Mouse (Mus musculus) cerebellum, adult 2 months (tissue): ENCODE data around the gene Tet1. TPM values are rescaled to one million over a fixed set of nuclear protein-coding genes. Genes with fewer than 3 reads are reported as not detected.
"Not testable (repeated sequence)": the region's sequence is repeated elsewhere in the genome, so short reads cannot be mapped to it uniquely, and the experiment has no call there.

Experiments
- DNase-seq, 2 experiments: peaks; one replicate each; pipeline ENCODE4 v3.0.0; 2021
- H3K27ac ChIP-seq: fragments of 200-500 bp; 2 replicates; pipeline ENCODE4 v1.5.1; 2012; ENCODE audit warnings: low read length, control low read depth, inconsistent platforms; ENCODE audit not compliant: insufficient read depth
- H3K27me3 ChIP-seq: fragments of 200-500 bp; 2 replicates; pipeline ENCODE4 v1.6.1; 2012; ENCODE audit warnings: inconsistent platforms, mild to moderate bottlenecking, low read length, moderate library complexity; ENCODE audit not compliant: control insufficient read depth, insufficient read depth
- H3K4me1 ChIP-seq: fragments of 200-500 bp; 2 replicates; pipeline ENCODE4 v1.6.1; 2011; ENCODE audit warnings: low read length; ENCODE audit not compliant: control insufficient read depth, insufficient read depth
- H3K4me3 ChIP-seq: fragments of 200-500 bp; replicated peaks from 2 replicates; pipeline ENCODE3; 2011; ENCODE audit warnings: mild to moderate bottlenecking, low read depth, low read length, control low read depth; ENCODE audit not compliant: insufficient read depth
- CTCF ChIP-seq: fragments of 200-500 bp; IDR thresholded peaks from 2 replicates; pipeline ENCODE4 v1.5.1; 2011; ENCODE audit warnings: low read depth, mild to moderate bottlenecking, control low read depth, low read length, moderate library complexity, borderline replicate concordance; ENCODE audit not compliant: insufficient read depth
- POLR2A ChIP-seq: fragments of 200-500 bp; IDR thresholded peaks from 2 replicates; pipeline ENCODE4 v1.6.1; 2011; ENCODE audit warnings: low read length, control low read depth, borderline replicate concordance; ENCODE audit not compliant: insufficient read depth
- WGBS: fragments of 180-500 bp; shearing (Covaris S2); methylation state at CpG from one replicate; pipeline ENCODE4 v1.1.7; 2018; 5-methylcytosine and 5-hydroxymethylcytosine counted together
- polyA plus RNA-seq: library from polyadenylated mRNA; depleted of rRNA; stranded (reverse); fragments of >200 nt; gene quantifications from 2 replicates; pipeline ENCODE4 v1.2.3, GENCODE M21; 2012; rRNA removed

The Tet1 gene
- 6.5 and 7.4 TPM in 2 replicates for polyA plus RNA-seq

- not testable (repeated sequence) for DNase-seq, H3K27me3 ChIP-seq, H3K4me1 ChIP-seq, H3K27ac ChIP-seq, H3K4me3 ChIP-seq
- WGBS = no CpG with 5 or more reads among the region's 1 CpGs
Observed at GRCm38 (mm10) chr10:62908896-62909295, at the start of gene Tet1. Gene Tet1 (minus strand): TSS chr10:62908996.

- DNase-seq = no peak
- H3K27me3 ChIP-seq = no peaks in the 10 kb centered on the region
- H3K4me3 ChIP-seq = no peak overlapping the region
- WGBS = 95% methylated on average over 7 of the region's 7 CpGs
- H3K4me1 ChIP-seq = no peaks in the 10 kb centered on the region
- TF ChIP-seq POLR2A (no peak), CTCF (no peak)
- no peak overlapping the region for H3K27ac ChIP-seq
Observed at GRCm38 (mm10) chr10:62948551-62948950, 39.8 kb upstream of the Tet1 start.

- under 1% methylated on average over 65 of the region's 68 CpGs for WGBS
- peak within 1 kb of the TSS; percentile 63 for H3K4me3 ChIP-seq
- peak; percentile 77 to 82 for DNase-seq
- no peak within 1 kb of the TSS for H3K27ac ChIP-seq
- H3K27me3 ChIP-seq = no peaks in the 10 kb centered on the region
- TF ChIP-seq POLR2A (no peak), CTCF (no peak; the same call in 1 of the 2 replicates)
- no peaks in the 10 kb centered on the region for H3K4me1 ChIP-seq
Observed at GRCm38 (mm10) chr10:62946738-62947471, 38.1 kb upstream of the Tet1 start, which contains the start of gene Dna2. Gene Dna2 (plus strand): TSS chr10:62947026.

GRCm38 (mm10) chr10:62944975-62945580, 36.3 kb upstream of the Tet1 start:
- H3K27ac ChIP-seq = no peak overlapping the region
- no peak for DNase-seq
- no peak for TF ChIP-seq CTCF
- TF ChIP-seq POLR2A = no peak
- no peaks in the 10 kb centered on the region for H3K4me1 ChIP-seq
- no peaks in the 10 kb centered on the region for H3K27me3 ChIP-seq
- WGBS = 92% methylated on average over 10 of the region's 10 CpGs
- no peak overlapping the region for H3K4me3 ChIP-seq

- Histone ChIP-seq H3K4me1 (no peaks in the 10 kb centered on the region), H3K27me3 (no peaks in the 10 kb centered on the region), H3K27ac (no peak overlapping the region), H3K4me3 (no peak overlapping the region)
- no peak for DNase-seq
- 100% methylated on average over 1 of the region's 1 CpGs for WGBS
- TF ChIP-seq POLR2A (no peak), CTCF (no peak)
Observed at GRCm38 (mm10) chr10:62932381-62932780, 23.6 kb upstream of the Tet1 start.

- 68% methylated on average over 4 of the region's 4 CpGs for WGBS
- no peak overlapping the region for H3K4me3 ChIP-seq
- TF ChIP-seq POLR2A (no peak), CTCF (no peak)
- H3K27me3 ChIP-seq = no peaks in the 10 kb centered on the region
- no peak overlapping the region for H3K27ac ChIP-seq
- H3K4me1 ChIP-seq = peaks cover 10% of the 10 kb centered on the region
- no peak for DNase-seq
Observed at GRCm38 (mm10) chr10:62924096-62924635, 15.4 kb upstream of the Tet1 start.

- no peak for TF ChIP-seq POLR2A
- TF ChIP-seq CTCF = no peak
- peaks cover 10% of the 10 kb centered on the region for H3K4me1 ChIP-seq
- DNase-seq = no peak
- no peaks in the 10 kb centered on the region for H3K27me3 ChIP-seq
- under 1% methylated on average over 29 of the region's 29 CpGs for WGBS
- peak overlapping the region; percentile 65 for H3K27ac ChIP-seq
- H3K4me3 ChIP-seq = peak overlapping the region; percentile 99
Observed at GRCm38 (mm10) chr10:62920766-62921156, 12.0 kb upstream of the Tet1 start.
